14 mouse cellular contexts compared by ENCODE assay signal in genomic region chr1:192090281-192090680, GRCm38 (mm10). TPM values are rescaled to one million over a fixed set of nuclear protein-coding genes. Genes with fewer than 3 reads are reported as not detected.
A peak's percentile ranks its signal among the peaks of the same experiment; 100 is the strongest.
DNase-seq lines count a peak whose midpoint lies in the region; ATAC-seq and TF ChIP-seq lines count a peak whose summit lies in the region.
"Had no signal": no experiment of that assay in that cellular context is flagged by ENCODE, and none has a peak within 500 bp of the region (broad histone marks: within the 10 kb centered on the region; RNA-seq: fewer than 3 reads in every experiment).

No protein-coding gene starts in this region.

- no peak for ATAC-seq in embryonic facial prominence, embryonic 12.5 days (ENCODE audit: insufficient number of reproducible peaks, insufficient read depth, low FRiP score, low TSS enrichment)
- ATAC-seq in kidney, postnatal 0 days (replicated peaks; ENCODE audit: low FRiP score, low read depth) = no peak
- no peak for ATAC-seq in liver, embryonic 15.5 days (ENCODE audit: insufficient read depth)
- ATAC-seq: forebrain, embryonic 13.5 days had no signal

- peaks cover 17% of the 10 kb centered on the region for H3K4me1 ChIP-seq in embryonic facial prominence, embryonic 12.5 days
- peaks cover 29% of the 10 kb centered on the region for H3K4me1 ChIP-seq in embryonic facial prominence, embryonic 10.5 days
- peaks cover 15% of the 10 kb centered on the region for H3K4me1 ChIP-seq in kidney, postnatal 0 days (replicated peaks; ENCODE audit: insufficient read depth, low read length)
- peaks cover 40% of the 10 kb centered on the region for H3K4me1 ChIP-seq in liver, embryonic 15.5 days (replicated peaks)

- peak overlapping the region; percentile 26 for H3K4me2 ChIP-seq in embryonic facial prominence, embryonic 12.5 days (replicated peaks)
- H3K4me2 ChIP-seq in kidney, postnatal 0 days (ENCODE audit: low read length) = peak overlapping the region; percentile 66; the same call in 1 of the 2 replicates
- H3K4me2 ChIP-seq in liver, embryonic 15.5 days = peak overlapping the region; percentile 92; the same call in 1 of the 2 replicates
- H3K4me2 ChIP-seq: forebrain, embryonic 13.5 days; hindbrain, embryonic 15.5 days had no signal

- WGBS in embryonic facial prominence, embryonic 12.5 days = 68% methylated on average over 3 of the region's 3 CpGs
- WGBS in embryonic facial prominence, embryonic 10.5 days = 87% methylated on average over 3 of the region's 3 CpGs
- WGBS in kidney, postnatal 0 days = 79% methylated on average over 3 of the region's 3 CpGs
- 62% methylated on average over 3 of the region's 3 CpGs for whole genome bisulfite sequencing in liver, embryonic 15.5 days (ENCODE audit: insufficient replicate concordance)

- H3K4me3 ChIP-seq in embryonic facial prominence, embryonic 12.5 days = no peak overlapping the region
- no peak overlapping the region for H3K4me3 ChIP-seq in embryonic facial prominence, embryonic 10.5 days
- no peak overlapping the region for H3K4me3 ChIP-seq in kidney, postnatal 0 days (replicated peaks; ENCODE audit: low read depth, low read length)
- H3K4me3 ChIP-seq in liver, embryonic 15.5 days (replicated peaks) = peak overlapping the region; percentile 79; the same call in 1 of the 2 replicates
- H3K4me3 ChIP-seq: forebrain, embryonic 13.5 days; hindbrain, embryonic 15.5 days had no signal

- no peak overlapping the region for H3K9ac ChIP-seq in embryonic facial prominence, embryonic 12.5 days
- no peak overlapping the region for H3K9ac ChIP-seq in kidney, postnatal 0 days (ENCODE audit: low read depth, low read length)
- no peak overlapping the region for H3K9ac ChIP-seq in liver, embryonic 15.5 days
- H3K9ac ChIP-seq: forebrain, embryonic 13.5 days; hindbrain, embryonic 15.5 days had no signal

- no peak for DNase-seq in embryonic facial prominence, embryonic 10.5 days (ENCODE audit: low spot score)
- DNase-seq in kidney, postnatal 0 days (ENCODE audit: low spot score) = no peak
- no peak for DNase-seq in kidney, postnatal 14 days
- peak; percentile 45 for DNase-seq in brain, adult 2 months (ENCODE audit: low read depth, low spot score)
- DNase-seq in right cerebral cortex, postnatal 36 days (ENCODE audit: low spot score in 2 of 2) = no peak
- DNase-seq in cerebellum, postnatal 10 days = no peak
- DNase-seq: gastrocnemius, postnatal 36 days; kidney, postnatal 4 days had no signal

- TF ChIP-seq CTCF in kidney, postnatal 0 days (IDR thresholded peaks at IDR 0.05; ENCODE audit: low read depth) = no peak

- H3K36me3 ChIP-seq in embryonic facial prominence, embryonic 12.5 days = no peaks in the 10 kb centered on the region
- H3K36me3 ChIP-seq in embryonic facial prominence, embryonic 10.5 days (replicated peaks) = no peaks in the 10 kb centered on the region
- no peaks in the 10 kb centered on the region for H3K36me3 ChIP-seq in kidney, postnatal 0 days (ENCODE audit: insufficient read depth, low read length)
- H3K36me3 ChIP-seq in liver, embryonic 15.5 days (replicated peaks) = no peaks in the 10 kb centered on the region
- H3K36me3 ChIP-seq: hindbrain, embryonic 15.5 days had no signal

- no peak overlapping the region for H3K27ac ChIP-seq in embryonic facial prominence, embryonic 12.5 days
- H3K27ac ChIP-seq in embryonic facial prominence, embryonic 10.5 days (replicated peaks) = no peak overlapping the region
- no peak overlapping the region for H3K27ac ChIP-seq in kidney, postnatal 0 days
- 0 out of 2 replicates have a peak overlapping the region, but pooled peaks have one; percentile 1 for H3K27ac ChIP-seq in liver, embryonic 15.5 days (replicated peaks)
- H3K27ac ChIP-seq: forebrain, embryonic 13.5 days; hindbrain, embryonic 15.5 days; left cerebral cortex, adult 2 months; macrophage had no signal

- peaks cover 7% of the 10 kb centered on the region; the same call in 1 of the 2 replicates for H3K27me3 ChIP-seq in embryonic facial prominence, embryonic 12.5 days
- peaks cover 33% of the 10 kb centered on the region for H3K27me3 ChIP-seq in embryonic facial prominence, embryonic 10.5 days (replicated peaks; ENCODE audit: low read depth, poor library complexity, severe bottlenecking)
- no peaks in the 10 kb centered on the region for H3K27me3 ChIP-seq in kidney, postnatal 0 days (ENCODE audit: insufficient read depth, low read length)
- no peaks in the 10 kb centered on the region for H3K27me3 ChIP-seq in liver, embryonic 15.5 days

- H3K9me3 ChIP-seq in embryonic facial prominence, embryonic 12.5 days = no peaks in the 10 kb centered on the region
- no peaks in the 10 kb centered on the region for H3K9me3 ChIP-seq in embryonic facial prominence, embryonic 10.5 days
- H3K9me3 ChIP-seq in kidney, postnatal 0 days (replicated peaks; ENCODE audit: low read length) = no peaks in the 10 kb centered on the region
- H3K9me3 ChIP-seq in liver, embryonic 15.5 days (replicated peaks) = no peaks in the 10 kb centered on the region
- H3K9me3 ChIP-seq: forebrain, embryonic 13.5 days; hindbrain, embryonic 15.5 days had no signal

RNA-seq across cellular contexts. Expression of gene Traf5, which starts 2.1 kb away (rescaled TPM):
- polyA plus RNA-seq in embryonic facial prominence, embryonic 12.5 days (2016; fragmentation: Nextera tagmentation; extraction: Ambion mirVana) = 13.1 and 14.4 TPM in 2 replicates
- 3.1 and 4.5 TPM in 2 replicates for polyA plus RNA-seq in embryonic facial prominence, embryonic 10.5 days (2016; fragmentation: Nextera tagmentation; extraction: Ambion mirVana)
- 17.9 and 19.6 TPM in 2 replicates for polyA plus RNA-seq in kidney, postnatal 0 days (2015; fragmentation: Nextera tagmentation; extraction: Ambion mirVana)
- polyA plus RNA-seq in liver, embryonic 15.5 days (2015; fragmentation: Nextera tagmentation; extraction: Ambion mirVana) = 8.0 and 8.1 TPM in 2 replicates

RNA-seq across cellular contexts. Expression of gene Rcor3, which starts 47.6 kb away (rescaled TPM):
- polyA plus RNA-seq in embryonic facial prominence, embryonic 12.5 days (2016; fragmentation: Nextera tagmentation; extraction: Ambion mirVana) = 26.4 and 26.8 TPM in 2 replicates
- 14.5 and 15.0 TPM in 2 replicates for polyA plus RNA-seq in embryonic facial prominence, embryonic 10.5 days (2016; fragmentation: Nextera tagmentation; extraction: Ambion mirVana)
- polyA plus RNA-seq in kidney, postnatal 0 days (2015; fragmentation: Nextera tagmentation; extraction: Ambion mirVana) = 29.9 and 33.8 TPM in 2 replicates
- 8.9 and 9.0 TPM in 2 replicates for polyA plus RNA-seq in liver, embryonic 15.5 days (2015; fragmentation: Nextera tagmentation; extraction: Ambion mirVana)

Comparison
In these comparisons a context has a peak if more than half of its experiments do, and no peak if none do; other contexts are left out.
1. H3K4me2 ChIP-seq: peak in every context shown above with its lines; median percentile 92 in liver, embryonic 15.5 days; 66 in kidney, postnatal 0 days; 26 in embryonic facial prominence, embryonic 12.5 days.